Mouse (Mus musculus) embryo, embryonic 10.5 days (tissue): ENCODE results near the gene Zfp652.

Source experiments
- DNase-seq: peaks from one replicate; pipeline ENCODE4 v3.0.0-alpha.2; 2015; ENCODE audit warnings: low spot score

The Zfp652 gene

GRCm38 (mm10) chr11:95809603-95810002 is 97.1 kb downstream of the Zfp652 start:
- DNase-seq: no peak

- DNase-seq: no peak
Measured at GRCm38 (mm10) chr11:95810828-95811227, 98.4 kb downstream of the Zfp652 start.

- DNase-seq: no peak
Measured at GRCm38 (mm10) chr11:95811741-95812140, 99.3 kb downstream of the Zfp652 start.

- DNase-seq: no peak
Measured at GRCm38 (mm10) chr11:95812224-95812623, 99.8 kb downstream of the Zfp652 start.

- DNase-seq: no peak
Measured at GRCm38 (mm10) chr11:95814101-95814500, 101.6 kb downstream of the Zfp652 start.

GRCm38 (mm10) chr11:95814857-95815256 is 102.4 kb downstream of the Zfp652 start:
- DNase-seq: no peak

- DNase-seq: no peak
Measured at GRCm38 (mm10) chr11:95815412-95815811, 102.9 kb downstream of the Zfp652 start.

GRCm38 (mm10) chr11:95819138-95819537 is 106.7 kb downstream of the Zfp652 start:
- no peak for DNase-seq

- DNase-seq: no peak
Measured at GRCm38 (mm10) chr11:95821511-95821910, 109.0 kb downstream of the Zfp652 start.

- DNase-seq: no peak
Measured at GRCm38 (mm10) chr11:95822437-95822836, 110.0 kb downstream of the Zfp652 start.

- DNase-seq: peak; percentile 93
Measured at GRCm38 (mm10) chr11:95824071-95824876, 111.8 kb downstream of the Zfp652 start, which contains the start of gene Phospho1. TSS of gene Phospho1 (plus strand) at chr11:95824499.

GRCm38 (mm10) chr11:95824877-95825243 is 112.4 kb downstream of the Zfp652 start:
- DNase-seq: no peak

- no peak for DNase-seq
Measured at GRCm38 (mm10) chr11:95825625-95826024, 113.2 kb downstream of the Zfp652 start.

GRCm38 (mm10) chr11:95826317-95827167 is 114.1 kb downstream of the Zfp652 start:
- no peak for DNase-seq

GRCm38 (mm10) chr11:95827168-95827447 is 114.6 kb downstream of the Zfp652 start:
- DNase-seq: no peak

- peak; percentile 84 for DNase-seq
Measured at GRCm38 (mm10) chr11:95827464-95828085, 115.1 kb downstream of the Zfp652 start.

- DNase-seq: no peak
Measured at GRCm38 (mm10) chr11:95828181-95828964, 115.9 kb downstream of the Zfp652 start.

GRCm38 (mm10) chr11:95829526-95830050 is 117.1 kb downstream of the Zfp652 start:
- DNase-seq: no peak

- no peak for DNase-seq
Measured at GRCm38 (mm10) chr11:95830411-95831275, 118.2 kb downstream of the Zfp652 start.

- no peak for DNase-seq
Measured at GRCm38 (mm10) chr11:95831276-95831619, 118.8 kb downstream of the Zfp652 start.

GRCm38 (mm10) chr11:95831641-95832040 is 119.2 kb downstream of the Zfp652 start:
- DNase-seq: peak; percentile 68
